Mouse (Mus musculus) 416B (cell line): ENCODE measurements at regions not wholly inside any gene's neighbourhood (a gene's known extent, or its start where the extent isn't known, plus 50 kb on each side); places are given as distances from the start of the nearest gene placed in this dataset.

Experiments
- DNase-seq: peaks from one replicate; pipeline ENCODE4 v3.0.0; 2011; ENCODE audit warnings: low read depth

DNA sequence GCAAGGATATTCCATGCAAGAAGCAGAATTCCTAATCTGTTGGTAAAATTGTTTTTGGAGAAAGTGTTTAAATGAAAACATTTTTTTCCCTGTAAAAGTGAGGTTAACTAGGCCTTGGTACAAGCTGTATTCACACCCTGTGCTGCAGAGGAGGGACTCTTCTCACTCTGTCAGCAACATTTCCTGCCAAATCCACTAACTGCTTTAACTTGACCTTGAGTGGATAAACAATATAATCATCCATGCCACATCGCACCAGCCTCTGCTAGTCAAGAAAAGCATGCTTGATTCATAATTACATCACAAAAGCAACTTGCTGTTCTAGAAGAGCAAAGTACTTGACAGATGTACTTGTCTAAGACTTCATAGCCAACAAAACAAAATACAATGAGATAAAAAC is 102.7 kb upstream of the Pof1b start:
- DNase-seq = peak; percentile 53

DNA sequence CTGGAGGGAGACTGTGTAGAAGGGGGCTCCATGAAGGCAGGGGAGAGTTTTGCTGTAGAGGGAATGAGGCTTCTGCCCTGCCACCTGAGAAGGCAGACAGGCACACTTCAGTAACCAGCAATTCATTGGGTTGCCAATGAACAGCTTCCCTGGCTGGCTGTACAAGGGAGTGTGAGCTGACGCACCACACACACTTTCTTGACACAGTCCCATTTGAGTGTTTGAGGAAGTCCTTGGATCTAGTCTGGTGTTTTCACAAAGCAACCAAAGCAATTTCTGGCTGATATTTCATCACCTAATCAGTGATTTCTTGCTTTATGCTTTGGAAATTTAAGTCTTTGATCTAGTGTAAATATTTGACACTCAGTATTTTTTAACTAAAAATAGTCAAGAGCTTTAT is 80.0 kb upstream of the Pof1b start:
- DNase-seq = peak; percentile 0

DNA sequence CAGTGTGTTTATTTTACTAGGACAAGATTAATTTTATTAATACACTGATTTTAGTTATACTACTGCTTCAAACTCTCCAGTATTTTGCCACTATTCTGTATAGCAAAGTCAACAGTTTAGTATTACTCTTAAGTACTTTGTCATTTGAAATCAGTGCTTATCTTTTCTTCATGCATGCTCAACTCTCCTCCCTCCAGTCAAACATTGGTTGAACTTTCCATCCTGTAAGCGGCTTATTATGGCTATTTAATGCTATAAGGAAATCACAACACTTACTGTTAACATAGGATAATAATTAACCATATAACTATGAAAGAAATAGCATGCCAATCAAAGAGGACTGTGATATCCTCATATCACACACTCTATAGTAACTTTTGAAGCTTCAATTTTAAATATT is 57.5 kb upstream of the Pof1b start:
- DNase-seq = no peak
